Mouse (Mus musculus) regulatory T cell (primary cell): ENCODE data around the gene Pcnx.

Source experiments
- in situ Hi-C: fragments of 300-600 bp; cut with MboI, MseI; formaldehyde crosslinking; loops from one replicate; pipeline ENCODE4 v1.15.1; 2025; ENCODE audit warnings: high pct_unique_total_duplicates

Gene Pcnx

DNA sequence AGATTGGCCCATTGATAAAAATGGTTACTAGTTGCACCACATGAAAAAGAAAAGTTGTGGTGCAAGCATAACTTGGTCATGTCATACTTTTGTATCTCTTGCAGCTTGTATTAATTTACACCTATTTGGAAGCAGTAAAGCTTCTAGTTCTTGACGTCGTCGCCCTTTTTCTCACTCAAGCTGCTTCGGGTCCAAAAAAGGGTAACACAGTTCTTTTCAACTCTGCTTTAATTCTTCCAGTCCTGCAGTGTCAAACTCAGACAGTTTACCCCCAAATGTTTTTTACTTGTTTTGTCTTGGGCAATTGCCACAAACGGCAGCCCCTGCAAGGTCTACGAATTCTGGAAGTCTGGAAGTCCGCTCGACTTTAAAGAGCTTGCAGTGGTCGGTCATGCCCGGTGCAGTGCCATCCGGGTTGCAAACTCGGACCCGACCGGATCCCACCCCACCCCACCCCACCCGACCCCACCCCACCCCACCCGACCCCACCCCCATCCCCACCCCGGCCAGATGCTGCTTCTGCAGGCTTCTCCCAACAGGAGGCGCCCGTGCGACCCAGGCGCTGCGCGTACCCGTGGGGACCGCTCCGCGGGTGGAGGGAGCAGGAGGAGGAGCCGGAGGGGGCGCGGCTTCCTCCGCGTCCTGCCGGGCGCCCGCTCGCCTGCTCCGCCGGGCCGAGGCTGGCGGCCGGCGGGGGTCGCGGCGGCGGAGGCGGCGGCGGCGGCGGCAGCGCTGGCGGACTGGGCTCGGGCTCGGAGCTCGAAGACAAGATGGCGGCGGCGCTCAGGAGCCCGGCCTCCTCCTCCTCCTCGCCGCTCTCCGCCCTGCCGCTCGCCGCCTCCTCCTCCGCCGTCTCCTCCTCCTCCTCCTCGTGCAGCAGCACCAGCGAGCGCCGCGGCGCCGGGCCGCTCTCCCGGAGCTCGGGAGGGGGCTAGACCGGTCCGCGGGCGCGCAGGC, at the start of gene Pcnx:
Pcnx (plus strand) TSS at position 673 of the 957 bp plus-strand sequence.
- in situ Hi-C loops = loop anchor here (5.0 kb wide), 1 partner anchor 303 kb away; no protein-coding TSS in a partner anchor

DNA sequence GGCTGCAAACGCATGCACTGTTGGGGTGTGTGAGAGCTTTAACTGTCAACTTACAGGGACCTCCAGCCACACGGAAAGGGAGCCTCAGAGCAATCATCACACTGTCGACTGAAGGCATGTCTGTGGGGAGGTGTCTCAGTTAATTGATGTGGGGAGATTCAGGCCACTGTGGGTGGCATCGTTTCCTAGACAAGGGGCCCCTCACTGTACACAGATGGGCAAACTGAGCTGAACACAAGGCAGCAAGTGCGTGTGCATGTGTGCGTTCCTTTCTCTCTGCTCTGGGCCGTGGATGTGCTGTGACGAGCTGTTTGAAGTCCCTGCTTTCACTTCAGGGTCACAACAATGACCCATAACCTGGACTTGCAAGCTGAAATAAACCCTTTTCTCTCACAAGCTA, 49.4 kb upstream of the Pcnx start:
- in situ Hi-C loops = no loop called here

DNA sequence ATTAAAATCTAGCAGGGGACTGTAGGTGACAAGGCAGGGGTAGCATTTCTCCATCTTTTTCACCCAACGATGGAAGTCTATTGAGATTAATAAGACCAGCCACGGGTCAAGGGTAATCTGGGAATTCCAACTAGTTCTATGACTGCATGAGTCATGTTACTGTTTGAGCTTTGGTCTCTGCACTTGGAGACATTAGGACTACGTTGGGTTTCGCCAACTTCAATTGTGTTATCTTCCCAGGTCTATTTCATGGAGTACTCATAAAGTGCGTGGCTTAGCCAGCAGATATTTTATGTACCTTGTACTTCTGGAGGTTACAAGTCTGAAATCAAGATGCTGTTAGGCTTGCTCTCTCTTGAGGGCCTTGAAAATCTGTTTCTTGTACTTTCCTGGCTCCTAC, 45.1 kb upstream of the Pcnx start:
- in situ Hi-C loops = no loop called here

DNA sequence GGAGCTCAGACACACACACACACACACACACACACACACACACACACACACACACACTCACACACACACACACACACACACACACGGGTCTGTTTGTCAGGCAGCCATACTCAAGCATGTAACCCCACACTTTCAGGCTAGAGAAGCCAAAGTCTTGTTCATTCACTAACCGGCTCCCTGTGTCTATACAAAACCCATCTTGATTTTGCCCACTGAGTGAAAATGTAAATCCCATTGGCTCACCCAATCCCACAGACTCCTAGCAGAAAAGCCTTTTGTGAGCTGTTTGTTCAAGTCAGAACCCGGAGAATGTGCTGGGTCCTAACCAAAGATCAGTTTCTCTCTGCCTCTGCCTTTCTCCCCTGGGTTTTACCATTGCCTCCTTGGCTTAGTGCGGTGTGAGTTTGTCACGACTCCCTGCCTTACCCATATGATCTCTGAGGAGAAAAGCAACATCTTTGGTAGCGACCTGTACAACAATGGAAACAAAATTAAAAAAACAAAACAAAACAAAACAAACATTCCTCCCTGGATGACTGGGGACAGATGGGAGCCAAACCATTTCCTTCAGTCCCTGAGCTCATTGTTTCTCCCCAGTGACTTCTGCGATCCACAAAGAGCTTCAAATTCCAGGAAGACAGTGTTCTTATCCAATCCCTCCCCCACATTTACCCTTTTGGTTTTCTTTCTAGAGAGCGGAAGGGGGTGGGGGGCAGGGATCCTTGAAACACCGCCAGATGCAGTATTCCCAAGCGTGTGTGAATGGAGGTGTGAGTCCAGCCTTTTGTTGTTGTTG, 43.3 kb upstream of the Pcnx start:
- in situ Hi-C loops = no loop called here

DNA sequence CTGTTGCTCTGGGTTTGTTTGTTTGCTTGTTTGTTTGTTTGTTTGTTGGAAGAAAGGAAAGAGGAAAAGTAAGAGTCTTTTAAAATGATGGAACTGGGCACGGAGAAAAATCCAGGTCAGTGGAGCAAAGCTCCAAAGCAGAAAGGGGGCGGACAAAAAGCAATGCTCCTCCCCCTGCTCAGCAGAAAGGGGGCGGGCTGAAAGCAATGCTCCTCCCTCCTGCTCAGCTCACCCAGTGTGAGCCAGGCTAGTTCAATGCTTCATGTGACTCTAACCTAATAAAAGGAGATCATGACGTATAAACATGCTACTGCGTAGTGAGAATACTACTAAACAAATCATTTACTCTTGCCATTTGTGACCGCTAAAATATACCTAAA, 42.7 kb upstream of the Pcnx start:
- in situ Hi-C loops = no loop called here

DNA sequence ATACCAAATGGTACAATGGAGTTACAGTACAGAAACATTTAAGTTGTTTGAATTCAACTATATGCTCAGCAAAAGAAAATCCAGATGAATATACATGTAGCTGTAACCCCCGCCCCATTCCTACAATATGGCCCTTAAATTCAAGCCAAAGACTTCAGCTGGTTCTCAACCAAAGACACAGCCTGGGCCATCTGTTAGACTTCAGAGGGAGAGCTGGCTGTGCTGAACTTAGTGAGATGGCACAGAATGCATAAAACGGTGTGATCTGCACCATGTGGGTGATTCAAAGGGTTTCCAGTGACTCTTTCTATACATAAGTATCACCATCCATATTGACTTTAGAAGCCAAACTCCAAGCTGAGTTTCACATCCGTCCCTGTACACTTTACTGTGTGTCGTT, 39.1 kb upstream of the Pcnx start:
- in situ Hi-C loops = no loop called here

DNA sequence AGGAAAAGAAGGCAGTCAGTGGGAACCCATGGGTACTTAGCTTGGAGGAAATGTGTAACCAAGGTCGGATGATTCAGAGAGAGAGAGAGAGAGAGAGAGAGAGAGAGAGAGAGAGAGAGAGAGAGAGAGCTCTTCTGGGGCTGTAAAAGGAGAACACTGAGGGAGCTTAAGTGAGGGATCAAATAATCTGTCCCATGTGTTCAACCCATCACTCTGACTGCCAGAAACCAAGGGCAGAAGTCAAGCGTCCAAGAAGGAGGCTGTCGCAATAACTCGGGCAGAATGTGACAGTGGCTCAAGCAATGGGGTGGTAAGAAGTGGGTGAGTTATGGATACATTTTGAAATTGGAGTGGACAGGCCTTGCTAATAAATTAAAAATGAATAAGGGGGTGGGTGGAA, 37.6 kb upstream of the Pcnx start:
- in situ Hi-C loops = no loop called here

DNA sequence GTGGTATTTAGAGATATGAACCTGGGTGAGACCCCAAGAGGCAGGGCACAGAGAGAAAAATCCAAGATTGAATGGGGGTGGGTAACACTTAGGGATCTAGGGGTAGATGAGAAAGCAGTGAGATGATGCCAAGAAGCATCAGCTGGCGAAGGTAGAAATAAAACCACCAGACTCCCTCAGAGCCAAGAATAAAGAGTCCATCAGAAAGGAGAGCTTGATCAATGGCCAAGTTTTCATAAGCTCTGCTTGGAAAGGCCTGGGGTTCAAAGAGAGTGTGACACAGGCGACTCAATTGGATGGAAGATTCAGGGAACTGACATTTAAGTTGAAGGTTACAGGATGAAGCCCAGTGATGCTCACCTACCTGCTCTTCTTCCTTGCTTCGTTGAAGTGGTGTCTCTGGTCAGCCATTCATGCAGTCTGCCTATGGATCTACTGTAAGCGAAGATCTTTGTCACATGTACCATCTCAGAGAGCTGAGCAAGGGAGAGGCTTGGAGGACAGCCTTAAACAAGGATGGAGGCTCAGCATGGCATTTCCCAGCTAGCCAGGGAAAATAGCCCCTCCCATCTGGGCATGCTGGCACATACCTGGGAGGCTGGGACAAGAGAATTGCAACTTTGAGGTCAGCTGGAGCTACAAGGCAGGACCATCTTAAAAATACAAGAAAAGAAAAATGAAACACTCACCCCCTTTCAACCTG, 36.9 kb upstream of the Pcnx start:
- in situ Hi-C loops = no loop called here

DNA sequence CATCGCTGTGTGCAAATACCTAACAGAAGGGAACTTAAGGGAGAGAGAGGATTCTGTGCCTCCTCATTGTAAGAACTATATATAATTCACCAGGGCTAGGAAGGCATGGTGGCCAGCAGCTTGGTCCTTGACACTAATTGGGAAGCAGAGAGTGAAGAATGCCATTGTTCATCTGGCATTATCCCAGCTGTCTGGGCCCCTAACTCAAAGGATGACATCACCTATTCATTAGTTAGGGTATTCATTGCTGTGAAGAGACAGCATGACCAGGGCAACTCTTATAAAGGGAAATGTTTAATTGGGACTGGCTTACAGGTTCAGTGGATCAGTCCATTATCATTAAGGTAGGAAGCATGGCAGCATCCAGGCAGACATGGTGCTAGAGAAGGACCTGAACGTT, 31.5 kb upstream of the Pcnx start:
- in situ Hi-C loops = no loop called here

DNA sequence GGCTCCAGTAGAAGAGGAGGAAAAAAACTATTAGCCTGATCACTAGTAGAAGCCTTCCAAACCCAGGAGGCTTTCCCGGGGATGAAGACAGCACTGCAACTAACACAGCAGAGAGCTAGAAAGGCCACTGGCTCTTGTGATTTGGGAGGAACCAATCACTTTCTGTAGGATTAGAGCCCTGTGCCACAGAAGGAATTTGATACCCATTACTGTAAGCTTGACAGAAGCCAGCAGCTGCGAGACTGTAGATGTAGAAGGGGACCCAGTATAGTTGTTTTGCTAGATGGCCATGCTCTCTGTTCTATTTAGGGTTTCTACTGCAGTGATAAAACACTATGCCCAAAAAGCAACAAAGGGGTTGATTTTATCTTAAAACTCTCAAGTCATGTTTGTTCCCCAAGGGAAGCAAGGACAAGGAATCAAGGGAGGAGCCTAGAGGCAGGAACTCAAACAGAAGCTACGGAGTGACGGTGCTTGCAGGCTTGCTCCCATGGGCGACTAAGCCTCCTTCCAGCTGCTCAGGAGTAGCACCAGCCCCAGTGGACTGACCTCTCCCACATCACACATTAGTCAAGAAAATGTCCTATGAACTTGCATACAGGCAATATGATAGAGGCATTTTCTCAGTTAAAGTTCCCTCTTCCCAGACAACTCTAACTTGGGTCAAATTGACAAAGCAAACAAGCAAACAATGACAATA, 27.6 kb upstream of the Pcnx start:
- in situ Hi-C loops = no loop called here

DNA sequence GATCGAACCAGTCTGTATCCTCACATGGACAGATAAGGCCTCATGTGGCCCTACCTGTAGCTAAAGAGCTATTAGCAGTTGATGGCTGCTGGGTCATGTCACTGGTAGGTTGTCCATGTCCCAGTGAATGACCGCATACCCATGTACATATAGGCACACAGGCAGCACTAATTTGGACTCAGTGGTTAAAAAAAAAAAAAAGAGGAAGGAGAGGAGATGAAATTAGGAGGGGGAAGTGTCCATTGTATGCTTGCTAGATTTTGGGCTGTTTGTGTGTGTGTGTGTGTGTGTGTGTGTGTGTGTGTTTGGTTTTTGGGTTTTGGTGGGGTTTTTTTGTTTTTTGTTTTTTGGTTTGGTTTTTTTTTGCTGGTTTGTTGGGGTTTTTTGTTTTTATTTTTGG, 26.7 kb upstream of the Pcnx start:
- in situ Hi-C loops = no loop called here

DNA sequence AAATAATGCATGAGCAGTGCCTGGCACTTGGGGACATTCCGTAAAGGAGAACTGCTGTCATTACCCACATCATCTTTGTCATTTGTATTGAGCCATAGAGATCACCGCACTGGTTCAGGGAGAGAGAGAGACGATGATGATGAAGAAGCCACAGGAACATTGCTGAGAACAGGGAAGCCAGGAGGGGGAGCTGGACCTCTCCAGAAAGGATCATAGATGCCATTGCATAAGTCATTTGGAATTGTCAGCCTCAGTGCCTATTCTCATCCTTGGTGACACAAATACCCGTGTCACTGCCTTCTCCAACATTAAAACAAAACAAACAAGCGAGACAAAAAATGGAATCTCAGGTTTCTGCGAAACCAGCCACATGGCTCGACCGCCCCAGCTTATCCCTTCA, 23.7 kb upstream of the Pcnx start:
- in situ Hi-C loops = no loop called here

DNA sequence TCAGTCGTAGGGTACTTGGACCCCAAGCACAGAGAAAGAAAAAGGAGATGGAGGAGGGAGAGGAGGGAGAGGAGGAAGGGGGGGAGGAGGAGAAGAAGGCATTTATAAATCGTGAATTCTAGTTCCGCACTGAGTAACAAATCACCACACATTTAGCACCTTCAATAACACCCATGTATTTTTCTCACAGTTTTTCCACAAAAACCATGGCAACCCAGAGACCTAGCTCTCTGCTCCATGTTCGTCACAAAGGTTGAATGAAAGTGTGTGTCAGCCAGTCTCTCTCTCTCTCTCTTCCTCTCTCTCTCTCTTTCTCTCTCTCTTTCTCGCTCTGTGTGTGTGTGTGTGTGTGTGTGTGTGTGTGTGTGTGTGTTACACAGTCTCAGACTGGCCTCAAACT, 22.4 kb upstream of the Pcnx start:
- in situ Hi-C loops = no loop called here

DNA sequence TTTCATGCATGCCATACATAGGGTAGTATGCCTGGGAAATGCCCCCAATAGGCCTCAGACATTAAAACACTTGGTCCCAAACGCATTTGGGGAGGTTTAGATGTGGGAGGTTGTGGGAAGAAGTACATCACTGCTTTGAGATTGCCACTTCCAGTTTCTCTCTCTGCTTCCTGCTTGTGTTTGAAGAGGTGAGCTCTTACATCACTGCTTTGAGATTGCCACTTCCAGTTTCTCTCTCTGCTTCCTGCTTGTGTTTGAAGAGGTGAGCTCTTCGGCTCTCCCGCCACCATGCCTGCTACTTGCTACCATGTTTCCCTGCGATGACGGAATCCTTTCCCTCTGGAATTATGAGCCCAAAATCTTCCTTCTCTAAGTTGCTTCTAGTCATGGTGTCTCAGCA, 20.2 kb upstream of the Pcnx start:
- in situ Hi-C loops = no loop called here

DNA sequence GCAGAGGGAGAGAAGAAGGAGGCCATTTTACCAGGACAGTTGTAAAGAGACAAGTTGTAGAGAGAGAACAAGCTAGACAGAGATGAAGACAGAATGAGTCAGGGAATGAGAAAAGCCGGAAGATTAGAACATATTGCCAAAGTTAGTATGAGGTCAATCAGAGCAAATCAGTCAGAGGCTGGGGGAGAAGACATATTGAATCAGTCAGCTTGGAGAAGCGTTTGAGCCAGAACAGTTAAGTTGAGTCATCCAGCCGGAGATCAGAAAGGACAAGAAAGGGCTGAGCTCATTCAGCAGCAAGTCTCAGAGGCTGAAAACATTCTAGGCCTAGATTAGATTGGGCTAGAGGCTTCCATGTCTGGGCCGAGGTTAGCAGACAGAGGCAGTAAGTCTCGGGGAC, 18.8 kb upstream of the Pcnx start:
- in situ Hi-C loops = no loop called here

DNA sequence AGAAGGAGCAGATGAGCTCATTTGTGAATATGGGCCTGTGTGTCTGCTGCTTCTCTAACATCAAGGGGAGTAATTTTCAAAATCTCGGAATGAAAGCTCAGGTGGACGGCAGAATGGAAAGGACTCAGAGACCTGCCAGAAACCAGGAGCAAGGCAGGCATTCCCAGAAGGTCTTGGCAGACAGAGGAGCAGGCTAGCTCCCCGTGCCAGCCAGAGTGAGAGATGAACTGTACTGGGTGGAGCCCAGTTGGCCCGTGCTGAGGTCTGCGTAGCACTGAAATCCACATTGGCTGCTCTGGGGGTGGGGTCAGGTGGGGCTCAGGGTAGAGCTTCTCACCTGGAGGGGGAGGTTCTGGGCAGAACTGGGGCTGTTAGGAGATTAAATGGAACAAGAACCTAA, 16.3 kb upstream of the Pcnx start:
- in situ Hi-C loops = no loop called here

DNA sequence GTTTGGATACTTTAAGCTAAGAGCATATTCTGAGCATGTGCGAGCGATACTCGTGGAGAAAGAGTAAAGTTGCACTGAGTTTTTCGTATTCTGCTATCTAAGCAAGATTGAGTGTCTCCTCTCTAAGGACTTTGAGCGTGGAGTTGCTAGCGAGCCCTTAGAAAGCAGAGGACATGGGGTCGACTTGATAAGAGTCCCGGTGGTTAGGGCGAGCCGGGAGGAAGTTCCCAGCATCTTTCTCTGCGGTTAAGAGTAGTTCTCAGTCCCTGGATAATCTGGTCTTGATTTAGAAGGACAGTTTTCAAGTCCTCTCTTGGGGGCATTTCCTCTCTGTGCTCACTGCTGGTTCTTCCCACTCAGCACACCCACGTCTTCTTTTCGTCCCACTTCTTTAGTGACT, 15.3 kb upstream of the Pcnx start:
- in situ Hi-C loops = no loop called here

DNA sequence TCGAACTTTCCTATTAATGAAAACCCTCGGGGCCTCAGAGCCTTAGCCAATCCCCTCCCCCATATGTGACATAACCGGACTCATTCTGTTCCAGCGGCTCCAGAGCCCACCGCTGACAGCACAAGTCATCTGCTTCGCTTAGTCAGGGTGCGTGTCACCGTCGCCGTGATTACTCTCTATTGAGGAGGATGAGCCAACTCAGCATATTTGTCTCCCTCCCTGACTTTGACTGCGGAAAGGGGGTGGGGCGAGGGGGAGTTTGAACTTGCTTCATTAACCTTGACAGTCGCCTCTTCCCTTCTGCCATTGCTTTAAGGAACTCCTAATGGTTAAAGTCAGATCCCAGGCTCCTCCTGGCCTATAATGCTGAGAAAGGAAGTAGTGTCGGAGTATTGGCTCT, 14.8 kb upstream of the Pcnx start:
- in situ Hi-C loops = loop anchor here (5.0 kb wide), 1 partner anchor 53 kb away; no protein-coding TSS in a partner anchor

DNA sequence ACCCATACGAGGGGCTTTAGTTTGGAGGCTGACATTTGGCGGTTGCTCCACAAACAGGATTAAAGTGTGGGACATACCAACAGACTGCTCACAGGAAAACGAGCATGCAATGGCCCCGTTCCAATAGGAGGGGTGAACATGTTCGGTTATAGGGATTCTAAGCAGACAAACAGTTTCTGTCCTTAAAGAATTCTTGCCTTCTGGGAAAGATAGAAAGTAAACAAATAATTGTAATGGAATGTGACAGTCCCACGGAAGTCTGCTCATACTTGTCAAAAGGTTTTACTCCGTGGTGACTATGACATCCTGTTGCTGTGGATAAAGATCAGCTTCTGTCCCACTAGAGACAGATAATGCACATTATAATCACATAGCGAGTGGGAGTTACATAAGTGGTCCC, 10.2 kb upstream of the Pcnx start:
- in situ Hi-C loops = loop anchor here (5.0 kb wide), 1 partner anchor 57 kb away; no protein-coding TSS in a partner anchor

DNA sequence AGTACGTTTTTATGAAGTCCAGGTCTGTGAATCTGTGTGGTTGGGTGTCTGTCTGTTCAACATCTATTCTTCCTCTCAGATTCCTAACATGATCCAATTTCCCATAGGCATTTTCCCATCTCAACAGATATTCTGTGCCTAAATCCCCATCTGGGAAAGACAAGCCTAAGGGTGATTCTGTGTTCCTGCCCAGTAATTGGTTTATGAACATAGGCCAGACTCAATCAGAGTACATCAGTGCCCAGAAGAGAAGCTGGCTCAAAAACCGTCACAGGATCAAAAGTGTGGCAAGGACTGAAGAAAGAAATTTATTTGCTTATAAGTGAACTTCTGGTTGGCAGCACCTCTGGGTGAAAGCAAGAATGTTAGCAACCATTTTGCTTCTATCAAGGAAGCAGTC, 7.3 kb upstream of the Pcnx start:
- in situ Hi-C loops = no loop called here

DNA sequence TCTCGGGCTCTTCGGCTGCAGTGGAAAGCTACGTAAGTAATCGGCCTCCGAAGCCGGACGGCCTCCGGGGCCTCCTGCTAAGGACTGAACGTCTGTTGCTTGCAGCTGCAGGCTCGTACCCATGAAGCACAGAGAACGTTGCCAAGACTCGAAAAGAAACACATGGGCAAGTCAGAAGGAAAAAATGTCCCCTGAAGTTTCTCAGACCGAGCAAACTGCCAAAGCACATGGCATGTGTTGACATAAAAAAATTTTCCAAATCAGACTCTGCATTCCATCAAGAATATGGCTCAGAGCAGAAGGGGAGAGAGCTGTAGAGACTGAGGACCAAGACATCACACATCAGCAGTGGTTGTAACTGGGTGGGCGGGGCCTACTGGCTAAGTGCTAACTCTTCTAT, 6.8 kb upstream of the Pcnx start:
- in situ Hi-C loops = no loop called here

DNA sequence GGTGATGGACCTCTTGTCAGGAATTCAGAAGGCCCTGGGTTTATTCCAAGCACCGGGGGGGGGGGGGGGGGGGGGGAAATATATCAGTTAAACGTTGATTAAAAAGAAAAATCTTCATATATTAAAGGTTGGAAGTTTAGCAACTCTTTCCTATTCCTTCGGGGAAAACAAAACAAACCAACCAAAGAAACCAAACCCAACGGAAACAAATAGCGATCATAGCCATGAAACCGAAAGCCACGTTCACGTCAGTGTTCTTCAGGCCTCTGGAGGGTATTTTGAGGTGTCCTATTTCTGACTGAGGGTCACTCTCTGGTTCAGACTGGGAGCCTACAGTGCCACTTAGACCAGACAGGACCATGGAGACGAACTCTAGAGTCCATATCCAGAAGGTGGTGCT, 6.3 kb upstream of the Pcnx start:
- in situ Hi-C loops = no loop called here
